9 mouse cellular contexts compared by ENCODE assay signal in the genomic region with DNA sequence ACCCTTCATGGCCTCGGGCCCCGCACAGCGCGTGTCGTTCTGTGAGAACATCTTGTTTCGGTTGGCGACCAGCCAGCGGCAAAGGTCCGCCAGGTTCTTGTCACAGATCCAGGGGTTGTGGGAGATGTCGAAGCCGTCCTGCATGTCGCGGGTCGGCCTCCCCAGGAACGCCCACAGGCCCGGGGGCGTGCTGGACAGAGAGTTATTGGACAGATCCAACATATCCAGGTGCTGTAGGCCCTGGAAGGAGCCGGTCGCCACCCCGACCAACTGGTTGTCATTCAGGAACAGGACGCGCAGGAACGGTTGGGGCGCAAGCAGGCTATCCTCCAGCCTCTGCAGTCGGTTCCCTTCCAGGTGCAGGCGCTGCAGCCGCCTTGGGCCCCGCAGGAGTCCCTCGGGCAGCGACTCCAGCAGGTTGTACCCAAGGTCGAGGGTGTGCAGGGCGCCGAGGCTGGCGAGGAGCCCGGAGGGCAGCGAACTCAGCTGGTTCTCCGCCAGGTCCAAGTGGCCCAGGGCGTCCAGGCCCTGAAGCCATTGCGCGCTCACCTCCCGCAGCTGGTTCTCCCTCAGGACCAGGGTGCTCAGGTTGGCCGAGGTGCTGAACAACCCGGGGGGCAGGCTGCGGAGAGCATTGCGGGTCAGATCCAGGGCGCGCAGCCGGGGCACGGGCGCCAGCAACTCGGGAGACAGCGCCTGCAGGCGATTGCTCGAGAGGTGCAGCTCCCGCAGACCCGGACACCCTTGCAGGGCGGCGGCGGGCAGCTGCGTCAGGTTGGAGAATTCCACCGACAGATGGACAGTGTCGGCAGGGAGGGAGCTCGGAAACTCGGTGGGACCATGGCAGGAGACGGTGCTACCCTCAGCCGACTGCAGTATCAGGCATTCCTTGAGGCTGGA. TPM values are rescaled to one million over a fixed set of nuclear protein-coding genes. Genes with fewer than 3 reads are reported as not detected.
DNase-seq lines count a peak whose midpoint lies in the region; ATAC-seq and TF ChIP-seq lines count a peak whose summit lies in the region.
"Had no signal": no experiment of that assay in that cellular context is flagged by ENCODE, and none has a peak within 500 bp of the region (broad histone marks: within the 10 kb centered on the region; RNA-seq: fewer than 3 reads in every experiment).

No protein-coding gene starts in this region.

- no peak for ATAC-seq in intestine, embryonic 16.5 days
- peak; percentile 19 for ATAC-seq in liver, postnatal 0 days
- no peak for ATAC-seq in forebrain, embryonic 11.5 days (replicated peaks; ENCODE audit: low FRiP score)
- ATAC-seq in forebrain, embryonic 16.5 days = no peak

- no peak overlapping the region for H3K9ac ChIP-seq in ES-Bruce4 (ENCODE audit: low read depth, poor library complexity, severe bottlenecking)
- H3K9ac ChIP-seq in intestine, embryonic 16.5 days (ENCODE audit: low read depth, low read length) = no peak overlapping the region
- peak overlapping the region; percentile 67 for H3K9ac ChIP-seq in liver, postnatal 0 days (replicated peaks)
- no peak overlapping the region for H3K9ac ChIP-seq in forebrain, embryonic 11.5 days (ENCODE audit: low read length)
- H3K9ac ChIP-seq in forebrain, embryonic 16.5 days (replicated peaks; ENCODE audit: low read depth, low read length) = no peak overlapping the region
- H3K9ac ChIP-seq: midbrain, embryonic 12.5 days had no signal

- H3K9me3 ChIP-seq in ES-Bruce4 (replicated peaks; ENCODE audit: control insufficient read depth, insufficient read depth, low read length, poor library complexity, severe bottlenecking) = no peaks in the 10 kb centered on the region
- H3K9me3 ChIP-seq in intestine, embryonic 16.5 days (ENCODE audit: control insufficient read depth, low read length) = peaks cover 12% of the 10 kb centered on the region
- no peaks in the 10 kb centered on the region for H3K9me3 ChIP-seq in liver, postnatal 0 days (ENCODE audit: low read length)
- peaks cover 10% of the 10 kb centered on the region for H3K9me3 ChIP-seq in forebrain, embryonic 11.5 days (ENCODE audit: control insufficient read depth, low read length)
- peaks cover 13% of the 10 kb centered on the region for H3K9me3 ChIP-seq in forebrain, embryonic 16.5 days (ENCODE audit: control insufficient read depth, low read length)

- H3K4me2 ChIP-seq in intestine, embryonic 16.5 days (ENCODE audit: low read depth, low read length) = peak overlapping the region; percentile 41
- H3K4me2 ChIP-seq in liver, postnatal 0 days (ENCODE audit: low read depth, low read length) = peak overlapping the region; percentile 69
- H3K4me2 ChIP-seq in forebrain, embryonic 11.5 days (ENCODE audit: low read depth, low read length, severe bottlenecking) = no peak overlapping the region
- H3K4me2 ChIP-seq in forebrain, embryonic 16.5 days (ENCODE audit: low read length) = no peak overlapping the region
- H3K4me2 ChIP-seq: midbrain, embryonic 12.5 days had no signal

- DNase-seq in adrenal gland, postnatal 10 days = peak; percentile 88
- DNase-seq in gastrocnemius, postnatal 36 days = peak; percentile 53 to 74
- peak; percentile 83 for DNase-seq in liver, postnatal 0 days
- DNase-seq in layer of hippocampus, adult 9-10 months (ENCODE audit: low spot score) = no peak
- DNase-seq in forebrain, embryonic 11.5 days (ENCODE audit: low spot score) = no peak

- TF ChIP-seq POLR2A in ES-Bruce4 (IDR thresholded peaks at IDR 0.05; ENCODE audit: insufficient read depth, low read length) = no peak

- WGBS in intestine, embryonic 16.5 days = 5% methylated on average over 66 of the region's 66 CpGs
- 8% methylated on average over 63 of the region's 66 CpGs for WGBS in liver, postnatal 0 days (ENCODE audit: insufficient replicate concordance)
- WGBS in forebrain, embryonic 11.5 days = 10% methylated on average over 65 of the region's 66 CpGs
- 9% methylated on average over 66 of the region's 66 CpGs for WGBS in forebrain, embryonic 16.5 days

- H3K27ac ChIP-seq in ES-Bruce4 (ENCODE audit: insufficient read depth, low read length) = no peak overlapping the region
- no peak overlapping the region for H3K27ac ChIP-seq in intestine, embryonic 16.5 days (ENCODE audit: low read length)
- peak overlapping the region; percentile 81 for H3K27ac ChIP-seq in liver, postnatal 0 days (ENCODE audit: low read depth)
- no peak overlapping the region for H3K27ac ChIP-seq in forebrain, embryonic 11.5 days (ENCODE audit: low read depth, low read length)
- H3K27ac ChIP-seq in forebrain, embryonic 16.5 days (ENCODE audit: low read length) = no peak overlapping the region
- H3K27ac ChIP-seq: midbrain, embryonic 12.5 days had no signal

- TF ChIP-seq EP300 in ES-Bruce4 (IDR thresholded peaks at IDR 0.05; ENCODE audit: insufficient read depth, low read depth, low read length) = no peak
- TF ChIP-seq EP300 in liver, postnatal 0 days (IDR thresholded peaks at IDR 0.05; ENCODE audit: low read depth) = peak; percentile 37; the same call in 1 of the 2 replicates

- H3K4me1 ChIP-seq in ES-Bruce4 (ENCODE audit: control insufficient read depth, insufficient read depth, low read length) = no peaks in the 10 kb centered on the region
- H3K4me1 ChIP-seq in intestine, embryonic 16.5 days (ENCODE audit: control insufficient read depth, insufficient read depth, low read length) = peaks cover 23% of the 10 kb centered on the region
- peaks cover 13% of the 10 kb centered on the region for H3K4me1 ChIP-seq in liver, postnatal 0 days (ENCODE audit: insufficient read depth)
- H3K4me1 ChIP-seq in forebrain, embryonic 11.5 days (replicated peaks; ENCODE audit: control insufficient read depth, insufficient read depth, low read length) = peaks cover 10% of the 10 kb centered on the region
- H3K4me1 ChIP-seq in forebrain, embryonic 16.5 days (replicated peaks; ENCODE audit: control insufficient read depth, insufficient read depth, low read length) = peaks cover 10% of the 10 kb centered on the region

- H3K27me3 ChIP-seq in ES-Bruce4 (ENCODE audit: control insufficient read depth, insufficient read depth, low read length, poor library complexity, severe bottlenecking) = peaks cover 4% of the 10 kb centered on the region; the same call in 1 of the 2 replicates
- H3K27me3 ChIP-seq in intestine, embryonic 16.5 days (replicated peaks; ENCODE audit: control insufficient read depth, insufficient read depth, low read length) = peaks cover 55% of the 10 kb centered on the region
- H3K27me3 ChIP-seq in liver, postnatal 0 days (ENCODE audit: insufficient read depth, low read length) = peaks cover 9% of the 10 kb centered on the region; the same call in 1 of the 2 replicates
- peaks cover 58% of the 10 kb centered on the region for H3K27me3 ChIP-seq in forebrain, embryonic 11.5 days (ENCODE audit: control insufficient read depth, insufficient read depth, low read length)
- peaks cover 63% of the 10 kb centered on the region for H3K27me3 ChIP-seq in forebrain, embryonic 16.5 days (replicated peaks; ENCODE audit: control insufficient read depth, insufficient read depth, low read length)

- peak overlapping the region; percentile 52 for H3K4me3 ChIP-seq in ES-Bruce4 (ENCODE audit: low read depth, low read length)
- peak overlapping the region; percentile 16; the same call in 1 of the 2 replicates for H3K4me3 ChIP-seq in intestine, embryonic 16.5 days (ENCODE audit: low read length)
- H3K4me3 ChIP-seq in liver, postnatal 0 days (ENCODE audit: low read depth, low read length) = peak overlapping the region; percentile 54
- H3K4me3 ChIP-seq in forebrain, embryonic 11.5 days (ENCODE audit: low read depth, low read length) = no peak overlapping the region
- H3K4me3 ChIP-seq in forebrain, embryonic 16.5 days (replicated peaks; ENCODE audit: low read length) = no peak overlapping the region
- H3K4me3 ChIP-seq: midbrain, embryonic 12.5 days had no signal

- no peak for TF ChIP-seq CTCF in ES-Bruce4 (IDR thresholded peaks at IDR 0.05; ENCODE audit: low read depth, low read length)
- no peak for TF ChIP-seq CTCF in liver, postnatal 0 days (IDR thresholded peaks at IDR 0.05; ENCODE audit: low read depth)

- no peaks in the 10 kb centered on the region for H3K36me3 ChIP-seq in ES-Bruce4 (ENCODE audit: control insufficient read depth, insufficient read depth, low read length, poor library complexity, severe bottlenecking)
- no peaks in the 10 kb centered on the region; the same call in 1 of the 2 replicates for H3K36me3 ChIP-seq in intestine, embryonic 16.5 days (ENCODE audit: control insufficient read depth, insufficient read depth, low read length)
- no peaks in the 10 kb centered on the region; the same call in 1 of the 2 replicates for H3K36me3 ChIP-seq in liver, postnatal 0 days (replicated peaks; ENCODE audit: insufficient read depth, low read length)
- no peaks in the 10 kb centered on the region for H3K36me3 ChIP-seq in forebrain, embryonic 11.5 days (ENCODE audit: control insufficient read depth, insufficient read depth, low read length)
- peaks cover 13% of the 10 kb centered on the region for H3K36me3 ChIP-seq in forebrain, embryonic 16.5 days (ENCODE audit: control insufficient read depth, insufficient read depth)

- intact Hi-C loops in gastrocnemius, postnatal 36 days (cut with DNase I) = no loop called here

RNA-seq across cellular contexts. Expression of a gene that starts 1.6 kb away (rescaled TPM):
- polyA plus RNA-seq in ES-Bruce4 (2011; ENCODE audit: insufficient read depth, insufficient read length, low read depth, missing spikeins) = not detected in 2 replicates
- 10 to 100 TPM; 41.0 to 55.6 TPM for total RNA-seq in adrenal gland, postnatal 10 days (2021)
- 10 to 100 TPM; 14.9 to 15.7 TPM for total RNA-seq in gastrocnemius, postnatal 36 days (2021)
- 0.47 and 0.57 TPM in 2 replicates for polyA plus RNA-seq in intestine, embryonic 16.5 days (2015; fragmentation: Nextera tagmentation; extraction: Ambion mirVana)
- polyA plus RNA-seq in liver, postnatal 0 days (2015; fragmentation: Nextera tagmentation; extraction: Ambion mirVana) = 256 and 269 TPM in 2 replicates
- 0.17 and 0.51 TPM in 2 replicates for polyA plus RNA-seq in forebrain, embryonic 11.5 days (2014; fragmentation: Nextera tagmentation; extraction: Ambion mirVana)
- 0.22 TPM in 1 of 2 replicates, not detected in the other for polyA plus RNA-seq in forebrain, embryonic 16.5 days (2015; fragmentation: Nextera tagmentation; extraction: Ambion mirVana)

RNA-seq across cellular contexts. Expression of a gene that starts 2.8 kb away (rescaled TPM):
- 0.90 and 1.0 TPM in 2 replicates for polyA plus RNA-seq in ES-Bruce4 (2011; ENCODE audit: insufficient read depth, insufficient read length, low read depth, missing spikeins)
- 100 to 1,000 TPM; 102 to 111 TPM for total RNA-seq in adrenal gland, postnatal 10 days (2021)
- total RNA-seq in gastrocnemius, postnatal 36 days (2021) = 10 to 100 TPM; 26.5 to 43.5 TPM
- polyA plus RNA-seq in intestine, embryonic 16.5 days (2015; fragmentation: Nextera tagmentation; extraction: Ambion mirVana) = 0.48 and 0.57 TPM in 2 replicates
- polyA plus RNA-seq in liver, postnatal 0 days (2015; fragmentation: Nextera tagmentation; extraction: Ambion mirVana) = 57.3 and 58.4 TPM in 2 replicates
- polyA plus RNA-seq in forebrain, embryonic 11.5 days (2014; fragmentation: Nextera tagmentation; extraction: Ambion mirVana) = 0.21 TPM in 1 of 2 replicates, not detected in the other
- polyA plus RNA-seq in forebrain, embryonic 16.5 days (2015; fragmentation: Nextera tagmentation; extraction: Ambion mirVana) = 0.67 and 1.4 TPM in 2 replicates

RNA-seq across cellular contexts. Expression of a gene that starts 10.6 kb away (rescaled TPM):
- 0.21 and 0.35 TPM in 2 replicates for polyA plus RNA-seq in ES-Bruce4 (2011; ENCODE audit: insufficient read depth, insufficient read length, low read depth, missing spikeins)
- 10 to 100 TPM; 75.7 to 89.2 TPM for total RNA-seq in adrenal gland, postnatal 10 days (2021)
- total RNA-seq in gastrocnemius, postnatal 36 days (2021) = 100 to 1,000 TPM; 242 to 290 TPM
- polyA plus RNA-seq in intestine, embryonic 16.5 days (2015; fragmentation: Nextera tagmentation; extraction: Ambion mirVana) = 0.11 and 0.23 TPM in 2 replicates
- 0.12 and 0.24 TPM in 2 replicates for polyA plus RNA-seq in liver, postnatal 0 days (2015; fragmentation: Nextera tagmentation; extraction: Ambion mirVana)
- 0.07 TPM in 2 replicates for polyA plus RNA-seq in forebrain, embryonic 11.5 days (2014; fragmentation: Nextera tagmentation; extraction: Ambion mirVana)
- 0.09 and 0.14 TPM in 2 replicates for polyA plus RNA-seq in forebrain, embryonic 16.5 days (2015; fragmentation: Nextera tagmentation; extraction: Ambion mirVana)

RNA-seq across cellular contexts. Expression of a gene that starts 19.9 kb away (rescaled TPM):
- 2.1 and 2.5 TPM in 2 replicates for polyA plus RNA-seq in ES-Bruce4 (2011; ENCODE audit: insufficient read depth, insufficient read length, low read depth, missing spikeins)
- total RNA-seq in adrenal gland, postnatal 10 days (2021) = 10 to 100 TPM; 13.3 to 14.9 TPM
- total RNA-seq in gastrocnemius, postnatal 36 days (2021) = 1 to 10 TPM; 2.8 to 2.9 TPM
- 0.81 and 0.99 TPM in 2 replicates for polyA plus RNA-seq in intestine, embryonic 16.5 days (2015; fragmentation: Nextera tagmentation; extraction: Ambion mirVana)
- polyA plus RNA-seq in liver, postnatal 0 days (2015; fragmentation: Nextera tagmentation; extraction: Ambion mirVana) = 0.56 and 0.62 TPM in 2 replicates
- polyA plus RNA-seq in forebrain, embryonic 11.5 days (2014; fragmentation: Nextera tagmentation; extraction: Ambion mirVana) = 1.4 and 2.5 TPM in 2 replicates
- polyA plus RNA-seq in forebrain, embryonic 16.5 days (2015; fragmentation: Nextera tagmentation; extraction: Ambion mirVana) = 10.1 and 10.7 TPM in 2 replicates

RNA-seq across cellular contexts. Expression of a gene that starts 40.8 kb away (rescaled TPM):
- polyA plus RNA-seq in ES-Bruce4 (2011; ENCODE audit: insufficient read depth, insufficient read length, low read depth, missing spikeins) = 77.5 and 82.8 TPM in 2 replicates
- 10 to 100 TPM; 45.3 to 54.0 TPM for total RNA-seq in adrenal gland, postnatal 10 days (2021)
- 10 to 100 TPM; 20.2 to 26.5 TPM for total RNA-seq in gastrocnemius, postnatal 36 days (2021)
- polyA plus RNA-seq in intestine, embryonic 16.5 days (2015; fragmentation: Nextera tagmentation; extraction: Ambion mirVana) = 69.3 and 75.0 TPM in 2 replicates
- polyA plus RNA-seq in liver, postnatal 0 days (2015; fragmentation: Nextera tagmentation; extraction: Ambion mirVana) = 24.8 and 27.7 TPM in 2 replicates
- polyA plus RNA-seq in forebrain, embryonic 11.5 days (2014; fragmentation: Nextera tagmentation; extraction: Ambion mirVana) = 150 and 152 TPM in 2 replicates
- polyA plus RNA-seq in forebrain, embryonic 16.5 days (2015; fragmentation: Nextera tagmentation; extraction: Ambion mirVana) = 151 and 158 TPM in 2 replicates

Comparison
In these comparisons a context has a peak if more than half of its experiments do, and no peak if none do; other contexts are left out.
1. H3K4me3 ChIP-seq: peak in ES-Bruce4 (single experiment), intestine, embryonic 16.5 days (single experiment) and liver, postnatal 0 days (single experiment); none in forebrain, embryonic 11.5 days (single experiment) and forebrain, embryonic 16.5 days (single experiment).
2. DNase-seq: peak in adrenal gland, postnatal 10 days (single experiment), gastrocnemius, postnatal 36 days (2 of 2) and liver, postnatal 0 days (single experiment); none in layer of hippocampus, adult 9-10 months (single experiment) and forebrain, embryonic 11.5 days (single experiment).
3. H3K4me2 ChIP-seq: peak in intestine, embryonic 16.5 days (single experiment) and liver, postnatal 0 days (single experiment); none in forebrain, embryonic 11.5 days (single experiment) and forebrain, embryonic 16.5 days (single experiment).
4. RNA of a gene that starts 1.6 kb away (polyA plus RNA-seq): 256 to 269 TPM in liver, postnatal 0 days; 0.47 to 0.57 TPM in intestine, embryonic 16.5 days, 0.17 to 0.51 TPM in forebrain, embryonic 11.5 days, 0.22 TPM in forebrain, embryonic 16.5 days and not detected in ES-Bruce4; every median in the first group is over 100 times any median in the second.
5. RNA of a gene that starts 2.8 kb away (polyA plus RNA-seq): 57.3 to 58.4 TPM in liver, postnatal 0 days; 0.67 to 1.4 TPM in forebrain, embryonic 16.5 days, 0.90 to 1.0 TPM in ES-Bruce4, 0.48 to 0.57 TPM in intestine, embryonic 16.5 days and 0.21 TPM in forebrain, embryonic 11.5 days; every median in the first group is over 10 times any median in the second.